Mouse (Mus musculus): ENCODE measurements at regions not wholly inside any gene's neighbourhood (a gene's known extent, or its start where the extent isn't known, plus 50 kb on each side); places are given as distances from the start of the nearest gene placed in this dataset.
A peak's percentile ranks its signal among the peaks of the same experiment; 100 is the strongest.

- 76% methylated on average over 2 of the region's 2 CpGs for WGBS
- no peaks in the 10 kb centered on the region for H3K27me3 ChIP-seq (ENCODE audit: control insufficient read depth, insufficient read depth, low read length)
- no peaks in the 10 kb centered on the region for H3K4me1 ChIP-seq (ENCODE audit: control insufficient read depth, insufficient read depth, low read length)
- H3K9me3 ChIP-seq (ENCODE audit: control insufficient read depth, low read length) = no peaks in the 10 kb centered on the region
- no peak overlapping the region for H3K4me3 ChIP-seq (ENCODE audit: low read length)
- H3K36me3 ChIP-seq (ENCODE audit: control insufficient read depth, insufficient read depth, low read length) = no peaks in the 10 kb centered on the region
- no peak overlapping the region for H3K27ac ChIP-seq (ENCODE audit: low read depth, low read length)
- H3K4me2 ChIP-seq (replicated peaks; ENCODE audit: low read depth, low read length) = no peak overlapping the region
- ATAC-seq (ENCODE audit: low FRiP score, low TSS enrichment) = no peak
- no peak overlapping the region for H3K9ac ChIP-seq (ENCODE audit: low read depth, low read length)
These were observed 315.9 kb upstream of the Vwc2 start for GRCm38 (mm10) chr11:10798079-10798478.

GRCm38 (mm10) chr11:10840191-10840590, 273.8 kb upstream of the Vwc2 start:
- Histone ChIP-seq H3K4me1 (ENCODE audit: control insufficient read depth, insufficient read depth, low read length) (no peaks in the 10 kb centered on the region), H3K9ac (ENCODE audit: low read depth, low read length) (no peak overlapping the region), H3K4me3 (ENCODE audit: low read length) (no peak overlapping the region), H3K27me3 (ENCODE audit: control insufficient read depth, insufficient read depth, low read length) (no peaks in the 10 kb centered on the region), H3K4me2 (replicated peaks; ENCODE audit: low read depth, low read length) (no peak overlapping the region), H3K36me3 (ENCODE audit: control insufficient read depth, insufficient read depth, low read length) (no peaks in the 10 kb centered on the region), H3K27ac (ENCODE audit: low read depth, low read length) (no peak overlapping the region), H3K9me3 (ENCODE audit: control insufficient read depth, low read length) (no peaks in the 10 kb centered on the region)
- no peak for ATAC-seq (ENCODE audit: low FRiP score, low TSS enrichment)
- 72% methylated on average over 3 of the region's 3 CpGs for WGBS

- WGBS = 78% methylated on average over 4 of the region's 4 CpGs
- no peak for ATAC-seq (ENCODE audit: low FRiP score, low TSS enrichment)
- H3K4me1 ChIP-seq (ENCODE audit: control insufficient read depth, insufficient read depth, low read length) = no peaks in the 10 kb centered on the region
- H3K36me3 ChIP-seq (ENCODE audit: control insufficient read depth, insufficient read depth, low read length) = no peaks in the 10 kb centered on the region
- H3K9me3 ChIP-seq (ENCODE audit: control insufficient read depth, low read length) = no peaks in the 10 kb centered on the region
- H3K4me2 ChIP-seq (replicated peaks; ENCODE audit: low read depth, low read length) = no peak overlapping the region
- no peak overlapping the region for H3K9ac ChIP-seq (ENCODE audit: low read depth, low read length)
- no peak overlapping the region for H3K4me3 ChIP-seq (ENCODE audit: low read length)
- no peaks in the 10 kb centered on the region for H3K27me3 ChIP-seq (ENCODE audit: control insufficient read depth, insufficient read depth, low read length)
- no peak overlapping the region for H3K27ac ChIP-seq (ENCODE audit: low read depth, low read length)
These were observed 272.9 kb upstream of the Vwc2 start for GRCm38 (mm10) chr11:10841083-10841482.

- Histone ChIP-seq H3K36me3 (ENCODE audit: control insufficient read depth, insufficient read depth, low read length) (no peaks in the 10 kb centered on the region), H3K9me3 (ENCODE audit: control insufficient read depth, low read length) (no peaks in the 10 kb centered on the region), H3K27me3 (ENCODE audit: control insufficient read depth, insufficient read depth, low read length) (no peaks in the 10 kb centered on the region), H3K4me2 (replicated peaks; ENCODE audit: low read depth, low read length) (no peak overlapping the region), H3K9ac (ENCODE audit: low read depth, low read length) (no peak overlapping the region), H3K4me1 (ENCODE audit: control insufficient read depth, insufficient read depth, low read length) (no peaks in the 10 kb centered on the region), H3K4me3 (ENCODE audit: low read length) (no peak overlapping the region), H3K27ac (ENCODE audit: low read depth, low read length) (no peak overlapping the region)
- ATAC-seq (ENCODE audit: low FRiP score, low TSS enrichment) = no peak
- WGBS = 62% methylated on average over 2 of the region's 2 CpGs
These were observed 241.8 kb upstream of the Vwc2 start for GRCm38 (mm10) chr11:10872267-10872666.

GRCm38 (mm10) chr11:10893302-10893701, 220.7 kb upstream of the Vwc2 start:
- H3K9ac ChIP-seq (ENCODE audit: low read depth, low read length) = no peak overlapping the region
- no peak overlapping the region for H3K4me3 ChIP-seq (ENCODE audit: low read length)
- no peaks in the 10 kb centered on the region for H3K36me3 ChIP-seq (ENCODE audit: control insufficient read depth, insufficient read depth, low read length)
- WGBS = 28% methylated on average over 3 of the region's 3 CpGs
- no peak overlapping the region for H3K4me2 ChIP-seq (replicated peaks; ENCODE audit: low read depth, low read length)
- no peaks in the 10 kb centered on the region for H3K27me3 ChIP-seq (ENCODE audit: control insufficient read depth, insufficient read depth, low read length)
- no peaks in the 10 kb centered on the region for H3K4me1 ChIP-seq (ENCODE audit: control insufficient read depth, insufficient read depth, low read length)
- no peaks in the 10 kb centered on the region for H3K9me3 ChIP-seq (ENCODE audit: control insufficient read depth, low read length)
- ATAC-seq (ENCODE audit: low FRiP score, low TSS enrichment) = peak; percentile 90
- H3K27ac ChIP-seq (ENCODE audit: low read depth, low read length) = no peak overlapping the region

GRCm38 (mm10) chr11:10923998-10924397, 190.0 kb upstream of the Vwc2 start:
- H3K9ac ChIP-seq (ENCODE audit: low read depth, low read length) = no peak overlapping the region
- H3K36me3 ChIP-seq (ENCODE audit: control insufficient read depth, insufficient read depth, low read length) = no peaks in the 10 kb centered on the region
- no peak for ATAC-seq (ENCODE audit: low FRiP score, low TSS enrichment)
- 80% methylated on average over 1 of the region's 1 CpGs for WGBS
- no peaks in the 10 kb centered on the region for H3K4me1 ChIP-seq (ENCODE audit: control insufficient read depth, insufficient read depth, low read length)
- H3K4me3 ChIP-seq (ENCODE audit: low read length) = no peak overlapping the region
- no peak overlapping the region for H3K4me2 ChIP-seq (replicated peaks; ENCODE audit: low read depth, low read length)
- no peak overlapping the region for H3K27ac ChIP-seq (ENCODE audit: low read depth, low read length)
- no peaks in the 10 kb centered on the region for H3K9me3 ChIP-seq (ENCODE audit: control insufficient read depth, low read length)
- no peaks in the 10 kb centered on the region for H3K27me3 ChIP-seq (ENCODE audit: control insufficient read depth, insufficient read depth, low read length)

GRCm38 (mm10) chr11:10952914-10953313, 161.1 kb upstream of the Vwc2 start:
- Histone ChIP-seq H3K27ac (ENCODE audit: low read depth, low read length) (no peak overlapping the region), H3K4me1 (ENCODE audit: control insufficient read depth, insufficient read depth, low read length) (no peaks in the 10 kb centered on the region), H3K27me3 (ENCODE audit: control insufficient read depth, insufficient read depth, low read length) (no peaks in the 10 kb centered on the region), H3K4me3 (ENCODE audit: low read length) (no peak overlapping the region), H3K4me2 (replicated peaks; ENCODE audit: low read depth, low read length) (no peak overlapping the region), H3K36me3 (ENCODE audit: control insufficient read depth, insufficient read depth, low read length) (no peaks in the 10 kb centered on the region), H3K9ac (ENCODE audit: low read depth, low read length) (no peak overlapping the region), H3K9me3 (ENCODE audit: control insufficient read depth, low read length) (no peaks in the 10 kb centered on the region)
- WGBS = 90% methylated on average over 4 of the region's 4 CpGs
- no peak for ATAC-seq (ENCODE audit: low FRiP score, low TSS enrichment)

All from kidney, embryonic 14.5 days (tissue).